Mouse (Mus musculus) stomach, embryonic 16.5 days (tissue): Measurements from ENCODE around the gene Gm10842. TPM values are rescaled to one million over a fixed set of nuclear protein-coding genes. Genes with fewer than 3 reads are reported as not detected.
"Not testable (repeated sequence)": the region's sequence is repeated elsewhere in the genome, so short reads cannot be mapped to it uniquely, and the experiment has no call there.

Experiments
- ATAC-seq: fragments of 200-750 bp; cut with Nextera tagmentation; 2 replicates; pipeline ENCODE4 v1.8.0; 2017; ENCODE audit warnings: moderate number of reproducible peaks, moderate TSS enrichment; ENCODE audit not compliant: insufficient read depth, low FRiP score
- H3K27ac ChIP-seq: fragments of 300-500 bp; sonication (generic); 2 replicates; pipeline ENCODE4 v1.5.1; 2014; ENCODE audit warnings: low read length
- H3K27me3 ChIP-seq: fragments of 300-500 bp; sonication (generic); 2 replicates; pipeline ENCODE4 v1.6.1; 2014; ENCODE audit warnings: low read length, control low read depth, mixed read lengths; ENCODE audit not compliant: control insufficient read depth, insufficient read depth
- H3K36me3 ChIP-seq: fragments of 300-500 bp; sonication (generic); 2 replicates; pipeline ENCODE4 v1.6.1; 2014; ENCODE audit warnings: low read length; ENCODE audit not compliant: control insufficient read depth, insufficient read depth
- H3K4me1 ChIP-seq: fragments of 300-500 bp; sonication (generic); 2 replicates; pipeline ENCODE4 v1.6.1; 2014; ENCODE audit warnings: low read length, control low read depth, mixed read lengths; ENCODE audit not compliant: control insufficient read depth, insufficient read depth
- H3K4me2 ChIP-seq: fragments of 300-500 bp; sonication (generic); 2 replicates; pipeline ENCODE4 v1.6.1; 2014; ENCODE audit warnings: low read depth, low read length, mixed read lengths
- H3K4me3 ChIP-seq: fragments of 300-500 bp; sonication (generic); replicated peaks from 2 replicates; pipeline ENCODE4 v1.5.1; 2014; ENCODE audit warnings: mild to moderate bottlenecking, low read length
- H3K9ac ChIP-seq: fragments of 300-500 bp; sonication (generic); 2 replicates; pipeline ENCODE4 v1.6.1; 2014; ENCODE audit warnings: low read length
- H3K9me3 ChIP-seq: fragments of 300-500 bp; sonication (generic); replicated peaks from 2 replicates; pipeline ENCODE4 v1.6.1; 2016; ENCODE audit warnings: low read length, control low read depth; ENCODE audit not compliant: control insufficient read depth
- WGBS: fragments of 180-500 bp; shearing (Covaris S2); extraction: QIAGEN DNeasy Blood & Tissue Kit; methylation state at CpG from one replicate; pipeline ENCODE4 v1.1.7; 2014; 5-methylcytosine and 5-hydroxymethylcytosine counted together
- polyA plus RNA-seq: library from polyadenylated mRNA; unstranded; fragments of >200 nt; fragmentation: Nextera tagmentation; extraction: Ambion mirVana; gene quantifications from 2 replicates; pipeline ENCODE4 v1.2.1, GENCODE M21; 2015

Gene Gm10842
- not detected in 2 replicates for polyA plus RNA-seq

GRCm38 (mm10) chr11:105146593-105146992, at the start of gene Gm10842:
Gm10842 (plus strand) TSS chr11:105146893.
- H3K27me3 ChIP-seq, result no peaks in the 10 kb centered on the region

GRCm38 (mm10) chr11:105112448-105112847, 34.2 kb upstream of the Gm10842 start:
- not testable (repeated sequence) for H3K36me3 ChIP-seq, H3K27me3 ChIP-seq, H3K9ac ChIP-seq, H3K4me1 ChIP-seq, H3K4me2 ChIP-seq, ATAC-seq, H3K4me3 ChIP-seq, H3K9me3 ChIP-seq, H3K27ac ChIP-seq
- 72% methylated on average over 22 of the region's 22 CpGs for WGBS

More at GRCm38 (mm10) chr11:105146593-105146992, at the start of gene Gm10842:
- Histone ChIP-seq H3K9ac (no peak within 1 kb of the TSS), H3K4me2 (no peak within 1 kb of the TSS), H3K27ac (no peak within 1 kb of the TSS), H3K4me3 (no peak within 1 kb of the TSS), H3K9me3 (no peaks in the 10 kb centered on the region), H3K36me3 (0 out of 2 replicates have a peak, but pooled peaks cover 2% of the 10 kb centered on the region), H3K4me1 (no peaks in the 10 kb centered on the region)
- 75% methylated on average over 3 of the region's 3 CpGs for WGBS
- no peak for ATAC-seq

- no peak for ATAC-seq
- no peak overlapping the region for H3K4me3 ChIP-seq
- H3K9ac ChIP-seq, result no peak overlapping the region
- no peaks in the 10 kb centered on the region for H3K9me3 ChIP-seq
- no peaks in the 10 kb centered on the region for H3K4me1 ChIP-seq
- H3K36me3 ChIP-seq, result no peaks in the 10 kb centered on the region
- no peak overlapping the region for H3K27ac ChIP-seq
- 81% methylated on average over 7 of the region's 7 CpGs for WGBS
- H3K27me3 ChIP-seq, result no peaks in the 10 kb centered on the region
- no peak overlapping the region for H3K4me2 ChIP-seq
These were observed 28.9 kb upstream of the Gm10842 start for GRCm38 (mm10) chr11:105117814-105118213.

- H3K27ac ChIP-seq, result no peak overlapping the region
- no peak overlapping the region for H3K9ac ChIP-seq
- no peaks in the 10 kb centered on the region for H3K4me1 ChIP-seq
- H3K9me3 ChIP-seq, result peaks cover 3% of the 10 kb centered on the region; the same call in 1 of the 2 replicates
- WGBS, result 36% methylated on average over 4 of the region's 4 CpGs
- H3K36me3 ChIP-seq, result no peaks in the 10 kb centered on the region
- H3K4me3 ChIP-seq, result no peak overlapping the region
- no peaks in the 10 kb centered on the region for H3K27me3 ChIP-seq
- ATAC-seq, result no peak
- H3K4me2 ChIP-seq, result no peak overlapping the region
These were observed 26.1 kb upstream of the Gm10842 start for GRCm38 (mm10) chr11:105120551-105121061.

- ATAC-seq, H3K36me3 ChIP-seq, H3K4me2 ChIP-seq, H3K4me1 ChIP-seq, H3K27me3 ChIP-seq, H3K9ac ChIP-seq, H3K27ac ChIP-seq, H3K4me3 ChIP-seq, H3K9me3 ChIP-seq: not testable (repeated sequence)
- WGBS, result 79% methylated on average over 5 of the region's 5 CpGs
These were observed 24.9 kb upstream of the Gm10842 start for GRCm38 (mm10) chr11:105121792-105122191.

GRCm38 (mm10) chr11:105123986-105124385, 22.7 kb upstream of the Gm10842 start:
- H3K9me3 ChIP-seq, result peaks cover 3% of the 10 kb centered on the region; the same call in 1 of the 2 replicates
- no peak overlapping the region for H3K27ac ChIP-seq
- H3K9ac ChIP-seq, result no peak overlapping the region
- no peaks in the 10 kb centered on the region for H3K36me3 ChIP-seq
- no peak overlapping the region for H3K4me3 ChIP-seq
- 0 out of 2 replicates have a peak, but pooled peaks have one; percentile 14 for ATAC-seq
- peaks cover 9% of the 10 kb centered on the region for H3K4me1 ChIP-seq
- 3% methylated on average over 9 of the region's 9 CpGs for WGBS
- no peak overlapping the region for H3K4me2 ChIP-seq
- no peaks in the 10 kb centered on the region for H3K27me3 ChIP-seq

- Histone ChIP-seq H3K9me3 (peaks cover 3% of the 10 kb centered on the region; the same call in 1 of the 2 replicates), H3K9ac (peak within 1 kb of the TSS; percentile 81), H3K4me3 (peak within 1 kb of the TSS; percentile 96), H3K4me1 (peaks cover 9% of the 10 kb centered on the region), H3K27me3 (no peaks in the 10 kb centered on the region), H3K27ac (peak within 1 kb of the TSS; percentile 77), H3K36me3 (no peaks in the 10 kb centered on the region), H3K4me2 (peak within 1 kb of the TSS; percentile 98)
- peak; percentile 91 for ATAC-seq
- 1% methylated on average over 35 of the region's 38 CpGs for WGBS
These were observed 20.8 kb upstream of the Gm10842 start, which contains the start of gene Mettl2 for GRCm38 (mm10) chr11:105125735-105126519. Mettl2 (plus strand) TSS chr11:105126425.

- Histone ChIP-seq H3K4me1 (peaks cover 9% of the 10 kb centered on the region), H3K36me3 (no peaks in the 10 kb centered on the region), H3K27me3 (no peaks in the 10 kb centered on the region), H3K4me2 (peak overlapping the region; percentile 98), H3K4me3 (peak overlapping the region; percentile 96), H3K9ac (peak overlapping the region; percentile 81), H3K27ac (no peak overlapping the region), H3K9me3 (peaks cover 3% of the 10 kb centered on the region; the same call in 1 of the 2 replicates)
- ATAC-seq, result peak; percentile 34
- WGBS, result under 1% methylated on average over 49 of the region's 49 CpGs
These were observed 20.1 kb upstream of the Gm10842 start for GRCm38 (mm10) chr11:105126520-105127029.

GRCm38 (mm10) chr11:105135692-105136091, 11.0 kb upstream of the Gm10842 start:
- H3K27ac ChIP-seq, result no peak overlapping the region
- no peaks in the 10 kb centered on the region for H3K4me1 ChIP-seq
- H3K27me3 ChIP-seq, result no peaks in the 10 kb centered on the region
- H3K36me3 ChIP-seq, result peaks cover 12% of the 10 kb centered on the region
- H3K4me3 ChIP-seq, result no peak overlapping the region
- H3K9me3 ChIP-seq, result no peaks in the 10 kb centered on the region
- H3K4me2 ChIP-seq, result no peak overlapping the region
- WGBS, result 80% methylated on average over 7 of the region's 7 CpGs
- no peak overlapping the region for H3K9ac ChIP-seq
- ATAC-seq, result no peak
